Mouse (Mus musculus) C2C12 (cell line): ENCODE data around the gene Gtf3c4.

Experiments used
- CEBPB ChIP-seq: IDR thresholded peaks from one replicate; pipeline ENCODE4 v1.6.1; 2011; ENCODE audit warnings: low read depth, mild to moderate bottlenecking, control low read depth, moderate library complexity
- CTCF ChIP-seq: IDR thresholded peaks from one replicate; pipeline ENCODE4 v1.5.1; 2011; ENCODE audit not compliant: control insufficient read depth, insufficient read depth, insufficient read length
- FOSL1 ChIP-seq: IDR thresholded peaks from one replicate; pipeline ENCODE4 v1.8.0; 2011; ENCODE audit warnings: mild to moderate bottlenecking, low read length; ENCODE audit not compliant: poor library complexity, insufficient read depth, severe bottlenecking
- MAX ChIP-seq: IDR thresholded peaks from one replicate; pipeline ENCODE4 v1.6.1; 2011; ENCODE audit warnings: mild to moderate bottlenecking, control low read depth
- MYOD1 ChIP-seq: IDR thresholded peaks from one replicate; pipeline ENCODE4 v1.6.1; 2011; ENCODE audit warnings: low read depth; ENCODE audit not compliant: control insufficient read depth, insufficient read length
- MYOG ChIP-seq: IDR thresholded peaks from one replicate; pipeline ENCODE4 v1.6.1; 2011; ENCODE audit not compliant: control insufficient read depth, insufficient read length; ENCODE audit errors: extremely low read depth
- USF1 ChIP-seq: IDR thresholded peaks from one replicate; pipeline ENCODE4 v1.6.1; 2011; ENCODE audit warnings: low read depth, mild to moderate bottlenecking, control low read depth, moderate library complexity

GRCm38 (mm10) chr2:28810260-28811013 is 29.7 kb downstream of the Gtf3c4 start:
- TF ChIP-seq CTCF (no peak), USF1 (no peak), MYOG (no peak), MAX (no peak), MYOD1 (no peak), CEBPB (no peak), FOSL1 (no peak)
